16 mouse cellular contexts compared by ENCODE assay signal in the genomic region with DNA sequence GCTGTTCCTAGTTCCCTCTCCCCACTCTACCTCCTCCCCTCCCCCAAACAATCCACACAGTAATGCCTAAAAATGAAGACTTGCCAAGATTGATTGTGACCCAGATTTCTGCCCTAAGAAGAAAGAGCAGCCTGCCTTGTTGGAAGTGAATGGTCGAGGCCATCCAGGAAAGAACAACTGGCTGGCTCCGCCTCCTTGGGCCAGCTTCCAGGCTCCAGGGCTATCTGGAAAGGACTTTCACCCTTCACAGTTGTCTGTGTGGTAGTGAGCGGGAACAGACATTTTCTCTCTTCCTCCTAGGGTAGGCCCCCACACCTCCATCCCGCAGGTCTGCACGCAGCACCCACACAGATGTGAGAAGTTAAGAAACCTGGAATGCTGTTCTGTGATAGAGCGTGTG. TPM values are rescaled to one million over a fixed set of nuclear protein-coding genes. Genes with fewer than 3 reads are reported as not detected.
DNase-seq lines count a peak whose midpoint lies in the region; ATAC-seq lines count a peak whose summit lies in the region.
"Had no signal": no experiment of that assay in that cellular context is flagged by ENCODE, and none has a peak within 500 bp of the region (broad histone marks: within the 10 kb centered on the region; RNA-seq: fewer than 3 reads in every experiment).

No protein-coding gene starts in this region.

- no peak for ATAC-seq in cerebellum, adult (ENCODE audit: insufficient number of reproducible peaks, low FRiP score, low TSS enrichment)

- H3K27me3 ChIP-seq in forebrain, embryonic 10.5 days (ENCODE audit: poor library complexity, severe bottlenecking), result peaks cover 29% of the 10 kb centered on the region

- no peaks in the 10 kb centered on the region for H3K36me3 ChIP-seq in forebrain, embryonic 10.5 days (replicated peaks)
- H3K36me3 ChIP-seq: hindbrain, embryonic 10.5 days; limb, embryonic 12.5 days had no signal

- 87% methylated on average over 6 of the region's 6 CpGs for WGBS in forebrain, embryonic 10.5 days

- H3K27ac ChIP-seq in forebrain, embryonic 10.5 days, result no peak overlapping the region
- H3K27ac ChIP-seq: hindbrain, embryonic 10.5 days; limb, embryonic 12.5 days had no signal

- no peak overlapping the region for H3K4me3 ChIP-seq in forebrain, embryonic 10.5 days
- H3K4me3 ChIP-seq: hindbrain, embryonic 10.5 days; limb, embryonic 12.5 days had no signal

- H3K4me1 ChIP-seq in forebrain, embryonic 10.5 days, result peaks cover 13% of the 10 kb centered on the region

- intact Hi-C loops in heart, postnatal 14 days (cut with DNase I), result no loop called here

- no peaks in the 10 kb centered on the region for H3K9me3 ChIP-seq in forebrain, embryonic 10.5 days
- H3K9me3 ChIP-seq: hindbrain, embryonic 10.5 days; limb, embryonic 12.5 days had no signal

- DNase-seq in cerebellum, postnatal 10 days, result peak; percentile 55 to 67
- peak; percentile 25 for DNase-seq in ovary, postnatal 36 days (ENCODE audit: low spot score)
- DNase-seq in ovary, postnatal 14 days (ENCODE audit: low spot score), result no peak
- DNase-seq in kidney, postnatal 25 days, result peak; percentile 82 to 86
- DNase-seq in yolk sac, embryonic 10.5 days (ENCODE audit: low spot score), result peak; percentile 61
- no peak for DNase-seq in heart, postnatal 14 days
- no peak for DNase-seq in forebrain, embryonic 10.5 days (ENCODE audit: extremely low spot score, low spot score)
- DNase-seq: gastrocnemius, postnatal 36 days; layer of hippocampus, adult 9-11 months; lung, postnatal 4 days; thymus, adult 2 months had no signal

RNA-seq across cellular contexts. Expression of a gene that starts 4.3 kb away (rescaled TPM):
- total RNA-seq in heart, postnatal 14 days (2021), result under 1 TPM; 0.37 to 0.50 TPM
- polyA plus RNA-seq in forebrain, embryonic 10.5 days (2016; fragmentation: Nextera tagmentation; extraction: Ambion mirVana), result 0.41 and 0.72 TPM in 2 replicates
- total RNA-seq: common myeloid progenitor, adult 5-6 weeks; monocyte, adult 5-6 weeks had no signal

RNA-seq across cellular contexts. Expression of a gene that starts 13.0 kb away (rescaled TPM):
- 10 to 100 TPM; 72.8 to 77.6 TPM for total RNA-seq in heart, postnatal 14 days (2021)
- 0.66 and 0.75 TPM in 2 replicates for polyA plus RNA-seq in forebrain, embryonic 10.5 days (2016; fragmentation: Nextera tagmentation; extraction: Ambion mirVana)

RNA-seq across cellular contexts. Expression of a gene that starts 25.6 kb away (rescaled TPM):
- 100 to 1,000 TPM; 215 to 219 TPM for total RNA-seq in heart, postnatal 14 days (2021)
- 29.0 and 31.2 TPM in 2 replicates for polyA plus RNA-seq in forebrain, embryonic 10.5 days (2016; fragmentation: Nextera tagmentation; extraction: Ambion mirVana)

Comparison
In these comparisons a context has a peak if more than half of its experiments do, and no peak if none do; other contexts are left out.
1. DNase-seq: peak in cerebellum, postnatal 10 days (2 of 2), ovary, postnatal 36 days (single experiment), kidney, postnatal 25 days (2 of 2) and yolk sac, embryonic 10.5 days (single experiment); none in ovary, postnatal 14 days (single experiment), heart, postnatal 14 days (0 of 2) and forebrain, embryonic 10.5 days (single experiment).